Mouse (Mus musculus) lung, postnatal 25 days (tissue): ENCODE measurements at regions not wholly inside any gene's neighbourhood (a gene's known extent, or its start where the extent isn't known, plus 50 kb on each side); places are given as distances from the start of the nearest gene placed in this dataset.

Experiments used
- DNase-seq: peaks from one replicate; pipeline ENCODE4 v3.0.0; 2022; ENCODE audit warnings: low spot score

DNA sequence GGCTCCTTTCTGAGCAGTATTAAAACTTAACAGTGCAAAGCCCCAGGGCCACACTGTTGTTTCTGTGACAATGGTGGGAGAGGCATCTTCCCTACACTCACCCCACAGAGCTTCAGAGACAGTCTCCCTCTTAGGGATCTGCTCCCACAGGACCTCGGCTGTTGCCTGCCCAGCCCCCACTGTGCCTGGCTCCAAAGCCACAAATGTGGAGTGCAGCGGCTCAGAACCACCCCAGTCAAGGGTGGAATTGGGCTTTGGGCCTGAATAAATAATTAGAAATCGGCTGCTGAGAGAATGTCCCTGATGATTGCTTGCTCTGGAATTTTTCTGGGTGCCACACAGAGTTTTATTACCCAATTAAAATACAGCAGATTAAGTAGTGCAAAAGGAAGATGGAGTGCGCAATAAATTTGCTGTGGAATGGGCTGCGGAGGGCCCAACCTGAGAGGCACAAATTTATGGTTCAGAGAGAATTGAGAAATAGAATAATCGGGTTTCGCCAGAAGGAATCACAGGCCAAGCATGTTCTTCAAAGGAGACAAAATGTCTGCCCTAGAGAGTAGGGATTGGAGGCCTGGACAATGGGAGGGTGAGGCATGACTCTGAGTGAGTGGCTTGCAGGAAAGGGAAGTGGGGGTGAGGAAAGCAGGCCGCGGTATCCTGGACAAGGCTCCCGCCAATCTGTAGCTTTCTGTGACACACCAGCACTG is 56.4 kb downstream of the Cd24a start:
- peak; percentile 26 for DNase-seq

DNA sequence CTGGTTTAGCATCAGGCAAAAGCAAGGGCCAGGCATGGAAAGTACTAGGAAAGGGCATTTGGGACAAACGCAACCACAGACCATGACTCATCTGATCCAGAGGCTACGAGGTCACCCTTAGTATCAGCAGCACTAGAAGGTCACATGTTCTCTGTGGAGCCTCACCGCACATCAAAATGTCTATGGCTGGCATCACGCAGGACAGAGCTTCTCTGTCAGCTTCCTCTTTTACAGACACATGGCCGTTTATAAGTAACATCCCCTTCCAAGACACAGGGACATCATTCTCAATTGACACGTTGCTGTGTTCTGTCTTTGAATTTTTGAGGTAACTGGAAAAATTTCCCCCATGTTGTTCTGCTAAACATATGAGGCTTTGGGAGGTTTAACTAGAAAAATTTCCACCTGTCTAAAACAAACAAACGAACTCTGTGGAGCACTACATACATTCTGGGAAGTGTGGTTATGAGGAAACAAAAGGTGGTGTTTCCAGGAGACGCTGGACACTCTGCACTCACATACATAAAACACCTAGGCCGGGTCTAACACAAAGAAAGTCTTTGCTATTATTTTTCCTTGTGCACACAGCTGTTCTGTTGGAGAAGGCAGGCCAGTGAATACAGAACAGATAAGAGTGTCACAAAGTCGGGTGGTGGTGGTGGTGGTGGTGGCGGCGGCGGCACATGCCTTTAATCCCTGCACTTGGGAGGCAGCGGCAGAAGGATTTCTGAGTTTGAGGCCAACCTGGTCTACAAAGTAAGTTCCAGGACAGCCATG is 63.3 kb downstream of the Cd24a start:
- no peak for DNase-seq

DNA sequence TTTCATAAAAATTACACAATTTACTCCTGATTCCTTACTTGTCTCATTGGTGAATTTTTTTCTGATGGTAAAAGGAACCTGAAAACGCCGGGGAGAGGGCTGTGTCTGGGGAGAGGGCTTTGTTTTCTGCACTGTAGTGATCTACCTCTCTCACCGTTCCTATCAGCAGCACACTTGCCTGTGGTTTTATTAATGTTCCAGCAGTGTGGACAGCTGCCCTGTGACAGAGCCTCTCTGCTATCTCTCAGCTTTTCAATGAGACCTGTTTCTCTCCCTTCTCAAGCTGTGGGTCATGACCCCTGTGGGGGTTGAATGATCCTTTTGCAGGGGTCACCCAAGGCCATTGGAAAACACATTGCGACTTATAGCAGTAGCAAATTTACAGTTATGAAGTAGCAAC is 68.2 kb downstream of the Cd24a start:
- no peak for DNase-seq

DNA sequence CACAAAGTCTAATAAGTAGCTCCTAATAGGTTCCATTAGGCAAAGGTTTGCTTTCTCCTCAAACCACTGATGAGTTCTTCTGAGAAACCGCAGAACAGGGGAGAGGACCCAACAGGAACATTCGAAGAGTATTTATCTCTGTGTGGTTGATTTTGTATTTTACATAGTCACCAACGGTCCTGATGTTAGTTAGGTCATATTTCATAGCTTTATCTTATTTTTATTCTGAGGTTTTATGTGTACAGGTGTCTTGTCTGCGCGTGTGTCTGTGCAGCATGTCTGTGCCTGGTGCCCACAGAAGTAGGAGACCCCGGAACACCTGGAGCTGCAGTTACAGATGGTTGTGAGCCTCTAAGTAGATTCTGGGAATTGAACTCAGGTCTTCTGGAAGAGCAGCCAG is 68.9 kb downstream of the Cd24a start:
- no peak for DNase-seq

DNA sequence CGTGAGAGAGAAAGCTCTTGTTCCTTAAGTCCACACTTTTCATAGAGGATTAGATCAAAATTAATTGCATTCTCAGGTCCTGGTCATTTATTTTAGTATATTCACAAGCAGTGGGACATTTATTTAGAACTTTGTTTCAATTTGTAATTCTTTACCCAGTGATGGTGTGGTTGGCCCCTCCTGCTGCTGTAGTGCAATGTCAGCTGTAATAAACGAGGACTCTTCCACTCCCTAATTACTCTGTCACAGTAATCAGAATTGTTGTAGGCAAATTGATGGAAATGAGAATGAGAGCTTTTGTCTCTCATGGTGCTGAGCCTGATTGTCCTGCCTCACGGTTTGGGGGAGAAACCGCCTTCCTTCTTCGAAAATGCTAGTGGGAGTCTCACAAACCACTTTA is 70.1 kb downstream of the Cd24a start:
- no peak for DNase-seq

DNA sequence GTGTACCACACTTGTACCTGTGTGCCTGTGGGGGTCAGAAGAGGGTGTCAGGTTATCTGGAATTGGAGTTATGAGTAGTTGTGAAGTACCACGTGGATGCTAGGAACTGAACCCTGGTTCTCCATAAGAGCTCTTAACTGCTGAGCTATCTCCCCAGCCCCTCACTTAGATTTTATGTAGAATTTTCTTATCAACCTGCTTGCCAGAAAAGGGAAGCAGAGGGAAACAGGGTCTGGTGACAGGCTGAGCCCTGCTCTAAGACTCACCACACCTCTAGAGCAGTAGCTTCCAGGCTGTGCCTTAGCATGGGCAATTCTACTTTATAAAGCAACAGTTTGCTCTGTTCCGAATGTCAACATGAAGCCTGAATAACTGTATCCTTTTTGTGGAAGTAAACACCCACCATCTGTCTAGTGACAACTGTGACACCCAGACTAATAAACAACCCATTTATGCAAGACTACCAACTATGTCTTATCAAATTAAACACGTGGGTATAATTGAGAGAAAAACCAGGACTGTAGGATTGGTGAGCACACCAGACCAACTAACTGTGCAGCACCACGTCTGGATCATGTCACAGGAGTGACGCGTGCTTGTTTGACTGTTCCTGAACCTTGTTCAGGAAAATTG is 70.8 kb downstream of the Cd24a start:
- DNase-seq: no peak

DNA sequence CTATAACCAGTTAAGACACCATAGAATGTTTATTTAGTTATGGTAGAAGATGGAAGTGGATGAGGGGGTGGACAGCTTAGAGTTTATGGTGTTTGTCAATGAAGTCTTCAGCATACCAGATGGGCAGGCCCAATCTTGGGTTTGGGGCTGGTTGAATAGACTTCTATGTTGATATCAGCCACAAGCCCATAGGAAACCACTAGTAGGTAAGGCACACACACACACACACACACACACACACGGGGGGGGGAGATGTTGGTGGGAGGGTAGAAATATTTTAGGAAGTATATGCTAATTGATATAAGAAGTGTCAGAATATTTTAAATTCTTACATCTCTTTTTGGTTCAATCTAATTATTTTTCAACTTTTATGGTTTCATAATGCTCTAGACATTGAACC is 72.4 kb downstream of the Cd24a start:
- no peak for DNase-seq

DNA sequence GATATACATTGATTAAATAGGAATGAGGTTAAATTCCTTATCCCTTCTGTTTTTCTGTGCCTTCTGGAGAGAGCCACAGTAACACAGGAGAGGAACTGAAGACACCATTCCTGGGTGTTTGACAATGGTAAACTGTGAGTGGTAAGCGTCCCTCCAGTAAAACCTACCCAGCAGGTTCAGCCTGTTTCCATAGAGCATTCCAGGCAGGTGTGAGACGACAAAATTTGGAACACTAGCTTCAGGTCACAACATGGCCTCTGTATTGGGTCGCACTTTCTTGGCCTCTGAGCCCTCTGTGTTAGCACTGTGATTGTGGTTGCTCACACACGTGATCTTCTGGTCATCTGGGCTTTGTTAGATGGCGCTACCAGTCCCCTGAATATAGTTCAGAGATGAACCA is 73.4 kb downstream of the Cd24a start:
- DNase-seq: no peak

DNA sequence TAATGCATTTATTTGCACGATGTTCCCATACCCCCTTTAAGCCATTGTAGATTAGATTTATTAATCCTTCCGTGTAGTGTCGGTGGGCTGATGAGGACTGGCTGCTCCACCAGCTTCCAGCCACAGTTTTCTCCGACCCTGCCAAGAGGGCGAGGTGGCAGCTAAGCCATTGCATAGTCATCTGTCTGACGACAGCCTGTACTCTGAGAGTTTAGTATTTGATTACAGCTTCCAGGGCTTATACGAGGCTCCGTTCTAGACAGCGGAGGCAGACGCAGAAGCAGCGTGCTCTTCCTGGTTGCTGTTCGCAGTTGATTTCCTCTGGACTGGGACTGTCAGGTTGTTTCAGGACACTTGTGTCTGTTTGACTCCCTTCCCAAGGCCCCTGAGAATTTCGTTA is 73.8 kb downstream of the Cd24a start:
- no peak for DNase-seq

DNA sequence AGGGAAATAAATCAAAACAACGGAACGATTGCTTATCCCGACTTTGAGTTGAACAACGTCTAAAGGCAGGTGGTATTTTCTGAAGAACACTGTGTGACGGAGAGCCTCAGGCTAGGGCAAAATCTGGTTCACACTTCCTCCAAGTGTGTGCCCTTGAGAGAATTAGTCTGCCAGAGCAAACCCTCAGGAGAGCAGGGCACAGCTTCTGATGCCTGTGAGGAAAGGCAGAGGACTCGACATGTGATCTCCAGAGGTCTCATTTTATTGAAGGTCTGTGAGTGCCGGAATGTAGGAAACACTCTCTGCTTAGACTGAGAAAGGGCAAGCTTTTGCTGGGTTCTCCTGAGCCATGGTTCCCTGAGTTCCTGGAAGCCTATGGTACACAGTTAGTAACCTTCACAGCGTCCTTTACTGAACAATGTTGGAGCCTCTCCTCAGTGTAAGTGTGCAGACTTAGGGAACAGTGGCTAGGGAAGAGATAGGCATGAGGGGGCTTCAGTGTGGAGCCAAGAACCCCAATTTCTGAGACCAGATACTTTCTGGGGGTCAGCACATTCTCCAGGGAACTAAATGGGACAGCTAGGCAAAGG is 77.1 kb downstream of the Cd24a start:
- no peak for DNase-seq

DNA sequence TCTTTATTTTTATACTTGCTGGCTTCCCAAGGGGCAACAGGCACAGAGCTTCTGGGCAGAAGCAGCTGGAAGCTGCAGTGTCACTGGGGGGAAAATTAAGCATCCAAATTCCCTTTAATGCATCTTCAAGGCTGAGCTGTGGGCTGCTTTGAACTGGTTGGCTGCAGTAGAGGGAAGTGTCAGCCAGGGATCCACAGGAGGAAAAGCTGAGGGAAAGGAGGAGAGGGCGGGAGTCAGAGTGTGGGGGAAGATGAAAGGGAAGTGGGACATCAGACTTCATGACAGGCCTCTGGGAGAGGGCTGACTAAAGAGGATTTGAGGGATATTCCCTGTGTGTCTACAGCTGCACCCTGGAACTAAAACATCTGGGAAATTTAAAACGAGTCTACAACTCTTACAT is 77.6 kb downstream of the Cd24a start:
- no peak for DNase-seq

DNA sequence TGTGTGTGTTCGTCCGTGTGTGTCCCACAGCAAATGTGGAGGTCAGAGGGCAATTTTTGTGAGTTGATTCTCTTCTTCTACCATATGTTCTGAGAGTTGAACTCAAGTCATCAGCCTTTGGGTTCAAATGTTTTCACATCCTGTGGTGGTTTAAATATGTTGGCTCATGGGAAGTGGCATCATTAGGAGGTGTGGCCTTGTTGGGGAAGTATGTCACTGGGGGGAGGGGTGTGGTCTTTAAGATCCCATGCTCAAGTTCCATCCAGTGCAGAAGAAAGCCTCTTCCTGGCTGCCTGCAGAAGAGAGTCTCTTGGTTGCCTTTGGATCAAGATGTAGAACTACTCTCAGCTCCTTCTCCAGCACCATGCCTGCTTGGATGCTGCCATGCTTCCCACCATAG is 78.1 kb downstream of the Cd24a start:
- DNase-seq: no peak

DNA sequence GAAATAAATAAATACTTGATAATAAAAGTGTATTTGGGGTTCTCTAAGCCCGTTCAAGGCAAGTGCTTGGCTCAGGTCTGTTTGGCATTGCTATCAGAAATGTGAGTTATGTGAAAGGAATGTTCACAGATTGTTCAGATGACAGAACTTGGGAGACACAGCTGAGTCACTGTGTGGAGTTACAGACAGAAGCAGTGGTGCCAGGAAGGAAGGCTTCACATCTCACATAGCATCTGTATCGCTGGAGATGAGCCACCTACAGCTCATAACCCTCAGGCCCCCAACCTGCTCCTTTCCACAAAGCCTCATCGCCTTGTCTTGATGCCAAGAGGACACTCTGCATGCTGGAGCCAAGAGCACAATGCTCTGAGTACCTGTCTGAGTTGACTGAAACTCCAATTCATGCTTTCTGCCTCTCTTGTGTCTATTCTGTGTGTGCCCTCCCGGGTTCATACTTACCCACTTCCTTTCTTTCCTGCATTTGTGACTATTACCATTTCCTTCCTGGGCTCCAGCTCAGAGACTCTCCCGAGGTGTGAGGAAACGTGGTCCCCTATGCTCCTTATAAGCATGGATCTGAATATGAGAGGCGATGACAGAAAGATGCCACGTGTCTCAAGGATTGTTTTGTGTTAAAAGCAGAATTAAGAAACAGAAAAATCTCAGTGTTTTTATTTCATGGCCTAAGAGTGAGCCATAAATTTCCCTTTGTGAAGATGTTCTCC is 79.6 kb downstream of the Cd24a start:
- DNase-seq: peak; percentile 34

DNA sequence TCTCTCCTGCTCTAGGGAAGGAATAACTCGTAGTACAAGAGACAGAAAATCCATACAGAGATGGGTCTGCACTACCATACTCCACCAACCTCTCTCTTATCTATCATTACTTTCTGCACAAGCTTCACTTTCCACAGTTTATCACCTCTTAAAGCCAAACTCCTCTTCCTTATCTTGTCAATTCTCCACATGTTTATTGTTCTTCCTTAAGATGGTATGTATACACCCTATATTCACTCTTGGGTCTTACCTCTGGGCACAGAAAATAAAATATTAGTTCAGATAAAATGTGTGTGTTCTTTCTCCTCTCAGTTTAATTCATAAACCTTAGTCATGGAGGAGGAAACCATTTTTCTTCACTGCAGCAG is 80.1 kb downstream of the Cd24a start:
- DNase-seq: no peak

DNA sequence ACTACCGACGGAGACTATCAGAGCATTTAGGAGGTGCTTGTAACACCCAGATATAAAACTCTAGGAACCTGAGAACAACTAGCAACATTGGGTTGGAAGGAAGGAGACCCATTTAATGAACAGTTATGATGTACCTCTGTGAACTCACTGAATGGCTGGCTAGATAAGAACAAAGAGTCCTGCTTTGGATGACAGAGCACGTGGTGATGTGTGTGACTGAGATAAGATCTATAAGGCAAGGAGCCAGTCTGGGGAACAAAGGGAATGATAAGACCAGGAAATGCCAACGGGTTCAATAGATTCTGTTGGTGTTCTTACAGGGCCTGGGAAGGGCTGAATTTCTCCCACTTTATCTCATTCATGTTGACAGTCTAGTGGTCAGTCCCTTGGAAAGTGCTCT is 86.8 kb downstream of the Cd24a start:
- no peak for DNase-seq

DNA sequence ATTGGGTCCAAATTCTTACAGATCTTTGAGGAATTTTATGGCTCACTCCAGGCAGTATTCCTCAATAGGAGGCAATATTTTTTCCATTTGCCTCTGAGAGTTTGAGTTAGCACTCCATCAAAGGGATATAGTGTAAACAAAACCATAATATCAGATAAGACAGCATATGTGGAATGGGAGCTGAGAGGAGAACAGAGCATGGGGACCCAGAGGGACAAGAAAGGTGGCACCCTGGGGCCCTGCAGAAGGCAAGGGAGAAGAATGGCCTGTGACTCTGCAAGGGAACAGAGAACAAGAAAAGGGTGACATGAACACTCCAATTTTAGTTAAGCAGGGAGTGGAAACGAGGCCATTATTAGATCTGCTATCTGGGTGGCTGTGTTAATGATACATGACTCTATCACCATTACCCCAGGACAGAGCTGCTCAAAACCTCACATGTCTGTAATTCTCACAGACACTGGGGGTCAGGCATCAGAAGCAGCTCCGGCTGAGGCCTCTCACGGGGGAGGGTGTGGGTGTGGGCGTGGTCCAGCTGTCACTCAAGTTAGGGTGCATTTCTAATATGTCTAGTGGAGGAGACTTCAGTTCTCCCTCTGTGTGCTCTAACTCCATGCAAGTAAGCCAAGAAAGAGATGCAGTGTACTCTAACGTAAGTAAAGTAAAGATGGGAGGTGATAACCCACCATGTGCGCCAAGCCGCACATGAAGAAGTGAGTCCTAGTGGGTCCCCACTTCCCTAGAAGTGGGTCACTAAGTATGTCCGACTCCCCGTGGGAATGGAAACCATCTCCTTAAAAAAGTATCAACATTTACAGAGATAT is 88.4 kb downstream of the Cd24a start:
- no peak for DNase-seq

DNA sequence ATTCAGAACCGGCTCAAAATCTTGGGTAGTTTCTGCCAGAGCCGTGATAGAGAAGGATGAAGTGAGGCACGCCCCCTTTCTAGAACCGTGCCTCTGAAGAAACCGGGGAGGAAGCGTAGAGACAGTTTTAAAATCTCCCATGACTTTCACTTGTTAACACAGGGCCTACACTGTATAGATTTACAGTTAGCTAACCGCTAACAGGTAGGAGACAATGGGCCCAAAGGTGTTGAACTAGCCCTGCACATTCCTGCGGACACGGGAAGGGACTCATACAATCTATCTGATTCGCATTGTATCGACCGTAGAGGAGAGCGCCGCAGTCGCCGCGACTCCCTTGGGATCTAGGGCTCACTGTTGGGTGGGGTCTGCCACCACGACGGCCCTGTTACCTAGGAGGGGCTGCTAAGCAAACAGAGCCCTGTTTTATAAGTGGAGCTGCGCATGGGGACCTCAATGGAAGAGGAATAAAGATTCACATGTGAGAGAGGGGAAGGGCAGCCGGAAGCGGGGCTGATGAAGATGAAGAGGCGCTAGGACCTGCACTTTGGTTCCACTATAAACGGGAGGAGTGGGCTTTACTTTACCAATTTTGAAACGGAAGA is 89.1 kb downstream of the Cd24a start:
- DNase-seq: no peak

DNA sequence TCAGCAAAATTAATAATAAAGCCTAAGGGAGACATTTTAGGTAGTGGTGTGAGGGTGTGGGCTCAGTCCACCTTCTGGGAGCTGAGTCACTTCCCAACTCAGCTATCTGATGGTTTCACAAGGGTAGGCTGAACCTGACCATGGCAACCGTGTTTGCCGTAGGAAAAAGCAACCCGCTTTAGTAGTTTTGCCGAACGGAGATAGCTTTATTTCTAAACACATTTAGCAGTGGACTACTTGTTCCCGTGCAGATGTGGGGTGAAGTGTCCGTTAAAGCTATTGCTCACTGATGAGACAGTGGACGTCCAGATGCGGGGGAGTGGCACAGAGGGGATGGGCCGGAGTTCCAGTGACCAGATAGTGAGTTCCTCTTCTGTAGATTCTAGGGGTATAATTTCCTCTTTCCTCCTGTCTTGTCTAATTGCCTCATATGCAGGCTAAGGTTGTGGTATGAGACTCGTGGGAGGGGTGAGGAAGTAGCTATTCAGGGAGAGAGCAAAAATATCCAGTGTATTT is 89.7 kb downstream of the Cd24a start:
- DNase-seq: no peak

DNA sequence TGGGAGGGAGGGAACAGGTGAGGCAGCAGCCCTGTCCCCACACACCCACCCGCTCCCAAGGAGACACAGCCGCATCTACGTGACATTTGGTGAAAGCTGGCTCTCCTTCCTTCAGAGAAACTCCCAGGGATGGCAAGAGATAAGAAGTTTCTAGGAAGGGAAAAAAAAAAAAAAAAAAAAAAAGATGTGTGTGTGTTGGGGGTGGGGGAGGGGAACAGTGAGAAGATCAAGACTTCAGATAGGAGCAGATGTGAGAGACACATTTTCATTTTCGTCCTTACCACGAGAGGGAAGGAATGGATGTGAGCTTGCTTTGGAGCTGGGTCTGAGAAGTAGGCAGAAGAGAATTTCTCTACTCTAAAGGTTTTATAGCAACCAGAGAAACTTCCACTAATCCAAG is 91.4 kb downstream of the Cd24a start:
- DNase-seq: no peak

DNA sequence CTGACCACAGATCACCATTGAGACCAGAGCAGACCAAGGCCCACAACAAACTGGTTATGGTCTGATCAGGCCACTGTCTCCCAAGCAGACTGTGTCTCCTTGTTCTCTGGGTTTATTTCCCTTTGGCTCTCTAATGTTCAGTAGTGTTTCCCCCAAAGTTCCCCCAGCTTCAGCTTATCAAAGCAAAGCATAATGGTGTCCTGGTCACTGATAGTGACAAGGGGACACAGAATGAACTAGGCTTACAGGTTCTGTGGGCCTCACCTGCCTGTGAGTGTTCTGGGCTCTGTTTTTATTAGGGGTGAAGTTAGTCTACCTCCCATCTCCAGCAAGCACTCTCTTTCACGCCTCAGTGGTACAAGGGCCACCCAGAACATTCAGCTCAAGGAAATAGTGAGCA is 92.7 kb downstream of the Cd24a start:
- no peak for DNase-seq

DNA sequence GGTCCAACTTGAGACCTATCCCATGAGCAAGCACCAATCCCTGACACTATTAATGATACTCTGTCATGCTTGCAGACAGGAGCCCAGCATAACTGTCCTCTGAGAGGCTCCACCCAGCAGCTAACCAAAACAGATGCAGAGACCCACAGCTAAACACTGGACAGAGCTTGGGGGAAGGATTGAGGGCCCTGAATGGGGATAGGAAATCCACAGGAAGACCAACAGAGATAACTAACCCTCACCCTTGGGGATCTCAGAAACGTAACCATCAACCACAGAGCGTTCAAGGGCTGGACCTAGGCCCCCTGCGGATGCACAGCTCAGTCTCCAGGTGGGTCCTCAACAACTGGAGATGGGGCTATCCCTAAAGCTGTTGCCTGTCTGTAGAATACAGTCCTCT is 93.7 kb downstream of the Cd24a start:
- no peak for DNase-seq
